Mouse (Mus musculus) lung, adult 18-20 months (tissue): ENCODE measurements around the gene Slc5a4a.

Experiments used
- DNase-seq, 2 experiments: peaks; one replicate each; pipeline ENCODE4 v3.0.0; 2022; ENCODE audit warnings: mixed read lengths in 2 of 2

The Slc5a4a gene

GRCm38 (mm10) chr10:76147278-76147677 is at the start of gene Slc5a4a:
Gene Slc5a4a (plus strand): TSS chr10:76147451.
- no peak for DNase-seq

GRCm38 (mm10) chr10:76110861-76111260 is 36.4 kb upstream of the Slc5a4a start, which contains the start of gene Slc5a4b:
Gene Slc5a4b (minus strand): TSS chr10:76110961.
- no peak for DNase-seq

GRCm38 (mm10) chr10:76117966-76118365 is 29.3 kb upstream of the Slc5a4a start:
- peak; percentile 42 to 53 for DNase-seq

- DNase-seq = peak in 1 of 2 experiments; percentile 19
Observed at GRCm38 (mm10) chr10:76118741-76119140, 28.5 kb upstream of the Slc5a4a start.

GRCm38 (mm10) chr10:76120124-76120711 is 27.0 kb upstream of the Slc5a4a start:
- no peak for DNase-seq

- DNase-seq = no peak
Observed at GRCm38 (mm10) chr10:76121495-76121894, 25.8 kb upstream of the Slc5a4a start.

GRCm38 (mm10) chr10:76132506-76132905 is 14.7 kb upstream of the Slc5a4a start:
- DNase-seq = no peak

- no peak for DNase-seq
Observed at GRCm38 (mm10) chr10:76136318-76136717, 10.9 kb upstream of the Slc5a4a start.

GRCm38 (mm10) chr10:76146846-76147245 is 405 bp upstream of the Slc5a4a start:
- DNase-seq = no peak

- no peak for DNase-seq
Observed at GRCm38 (mm10) chr10:76155911-76156310, 8.7 kb downstream of the Slc5a4a start.

GRCm38 (mm10) chr10:76157528-76157927 is 10.3 kb downstream of the Slc5a4a start:
- no peak for DNase-seq

- DNase-seq = no peak
Observed at GRCm38 (mm10) chr10:76158009-76158408, 10.8 kb downstream of the Slc5a4a start.

- no peak for DNase-seq
Observed at GRCm38 (mm10) chr10:76174899-76175298, 27.6 kb downstream of the Slc5a4a start.

GRCm38 (mm10) chr10:76185216-76185615 is 38.0 kb downstream of the Slc5a4a start:
- no peak for DNase-seq

- DNase-seq = no peak
Observed at GRCm38 (mm10) chr10:76188010-76188409, 40.8 kb downstream of the Slc5a4a start.

- no peak for DNase-seq
Observed at GRCm38 (mm10) chr10:76201416-76201815, 54.2 kb downstream of the Slc5a4a start.

- DNase-seq = peak; percentile 28 to 52
Observed at GRCm38 (mm10) chr10:76201978-76202377, 54.7 kb downstream of the Slc5a4a start.

- peak in 1 of 2 experiments; percentile 15 for DNase-seq
Observed at GRCm38 (mm10) chr10:76203798-76204283, 56.6 kb downstream of the Slc5a4a start.

GRCm38 (mm10) chr10:76207262-76207796 is 60.1 kb downstream of the Slc5a4a start:
- no peak for DNase-seq

- no peak for DNase-seq
Observed at GRCm38 (mm10) chr10:76209241-76209640, 62.0 kb downstream of the Slc5a4a start.

- DNase-seq = no peak
Observed at GRCm38 (mm10) chr10:76210806-76211205, 63.6 kb downstream of the Slc5a4a start.

- no peak for DNase-seq
Observed at GRCm38 (mm10) chr10:76212121-76212520, 64.9 kb downstream of the Slc5a4a start.

GRCm38 (mm10) chr10:76214161-76214560 is 66.9 kb downstream of the Slc5a4a start:
- DNase-seq = no peak

GRCm38 (mm10) chr10:76217056-76217455 is 69.8 kb downstream of the Slc5a4a start:
- DNase-seq = no peak

GRCm38 (mm10) chr10:76218240-76218639 is 71.0 kb downstream of the Slc5a4a start:
- peak in 1 of 2 experiments; percentile 13 for DNase-seq
